Mouse (Mus musculus) kidney, adult 2 months (tissue): Measurements from ENCODE around the gene Rras. TPM values are rescaled to one million over a fixed set of nuclear protein-coding genes. Genes with fewer than 3 reads are reported as not detected.
A peak's percentile ranks its signal among the peaks of the same experiment; 100 is the strongest.

Experiments used
- DNase-seq: peaks from one replicate; pipeline ENCODE4 v3.0.0; 2021
- H3K27ac ChIP-seq: fragments of 200-500 bp; 2 replicates; pipeline ENCODE4 v1.5.1; 2012; ENCODE audit warnings: low read depth, low read length, control low read depth, inconsistent platforms; ENCODE audit not compliant: insufficient read depth
- H3K27me3 ChIP-seq: fragments of 200-500 bp; replicated peaks from 2 replicates; pipeline ENCODE4 v1.6.1; 2012; ENCODE audit warnings: mild to moderate bottlenecking, moderate library complexity, low read length, inconsistent platforms; ENCODE audit not compliant: control insufficient read depth, insufficient read depth
- H3K36me3 ChIP-seq: fragments of 200-500 bp; 2 replicates; pipeline ENCODE4 v1.6.1; 2012; ENCODE audit warnings: mild to moderate bottlenecking, moderate library complexity, low read length, inconsistent platforms; ENCODE audit not compliant: control insufficient read depth, insufficient read depth
- H3K4me1 ChIP-seq: fragments of 200-500 bp; 2 replicates; pipeline ENCODE4 v1.6.1; 2011; ENCODE audit warnings: low read length; ENCODE audit not compliant: control insufficient read depth, insufficient read depth
- H3K4me3 ChIP-seq: fragments of 200-500 bp; 2 replicates; pipeline ENCODE4 v1.5.1; 2011; ENCODE audit warnings: mild to moderate bottlenecking, low read depth, low read length, control low read depth; ENCODE audit not compliant: insufficient read depth
- CTCF ChIP-seq: fragments of 200-500 bp; conservative IDR thresholded peaks from 2 replicates; pipeline ENCODE4 v1.5.1; 2011; ENCODE audit warnings: low read depth, mild to moderate bottlenecking, control low read depth, low read length, moderate library complexity, mixed read lengths; ENCODE audit not compliant: insufficient read depth, insufficient read length
- POLR2A ChIP-seq: fragments of 200-500 bp; IDR thresholded peaks from one replicate; pipeline ENCODE4 v1.6.1; 2011; ENCODE audit warnings: low read depth, low read length, control low read depth
- WGBS: fragments of 180-500 bp; shearing (Covaris S2); methylation state at CpG from one replicate; pipeline ENCODE4 v1.1.7; 2018; 5-methylcytosine and 5-hydroxymethylcytosine counted together
- polyA plus RNA-seq: library from polyadenylated mRNA; depleted of rRNA; stranded (reverse); fragments of >200 nt; gene quantifications from 2 replicates; pipeline ENCODE4 v1.2.3, GENCODE M21; 2012

The Rras gene
- polyA plus RNA-seq, 1 experiment = 82.3 TPM

DNA sequence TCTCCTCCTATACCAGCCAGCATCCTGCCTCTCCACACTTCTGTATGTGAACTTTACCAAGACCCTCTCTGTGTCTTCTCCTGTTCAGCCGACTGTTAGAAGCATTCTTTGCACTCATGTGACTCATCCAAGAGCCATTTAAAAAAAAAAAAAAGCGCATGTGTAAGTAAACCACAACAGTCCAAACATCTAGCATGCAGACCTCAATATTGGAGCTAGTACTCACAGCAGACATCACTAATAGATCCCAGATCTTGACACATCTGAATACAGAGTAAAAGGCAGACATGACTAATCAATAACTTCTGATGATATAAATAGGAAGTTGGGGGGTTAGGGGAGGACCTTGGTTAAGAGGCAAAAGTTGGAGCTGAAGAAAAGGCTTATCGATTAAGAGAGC lies 17.9 kb downstream of the Rras start:
- no peaks in the 10 kb centered on the region for H3K4me1 ChIP-seq
- H3K36me3 ChIP-seq = peaks cover 6% of the 10 kb centered on the region
- H3K27ac ChIP-seq = no peak overlapping the region
- WGBS = 83% methylated on average over 3 of the region's 3 CpGs
- no peaks in the 10 kb centered on the region for H3K27me3 ChIP-seq
- no peak for DNase-seq
- no peak for TF ChIP-seq CTCF
- no peak for TF ChIP-seq POLR2A
- H3K4me3 ChIP-seq = no peak overlapping the region

DNA sequence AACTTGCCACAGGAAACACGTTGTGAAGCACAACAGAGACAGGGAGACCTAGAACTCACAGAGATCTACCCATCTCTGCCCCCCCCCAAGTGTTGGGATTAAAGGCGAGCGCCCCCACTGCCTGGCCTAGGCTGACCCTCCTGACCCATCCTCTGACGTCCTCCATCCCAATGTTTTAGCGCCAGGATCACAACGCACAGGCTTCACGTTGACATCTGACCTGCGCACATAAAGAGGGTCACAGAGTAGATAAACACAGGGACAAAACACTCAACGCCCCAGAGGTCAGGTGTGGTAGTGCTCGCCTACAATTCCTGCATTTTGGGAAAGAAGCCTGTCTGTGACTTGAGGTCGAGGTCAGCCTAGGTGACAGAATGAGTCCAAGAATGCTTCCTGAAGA lies 18.9 kb downstream of the Rras start:
- Histone ChIP-seq H3K4me3 (no peak overlapping the region), H3K27me3 (no peaks in the 10 kb centered on the region), H3K4me1 (no peaks in the 10 kb centered on the region), H3K27ac (no peak overlapping the region), H3K36me3 (peaks cover 6% of the 10 kb centered on the region)
- TF ChIP-seq CTCF (no peak), POLR2A (no peak)
- WGBS = 83% methylated on average over 11 of the region's 11 CpGs
- DNase-seq = no peak

- WGBS = 56% methylated on average over 7 of the region's 7 CpGs
- no peaks in the 10 kb centered on the region for H3K27me3 ChIP-seq
- peak; percentile 63 for DNase-seq
- H3K36me3 ChIP-seq = peaks cover 7% of the 10 kb centered on the region
- no peaks in the 10 kb centered on the region for H3K4me1 ChIP-seq
- no peak overlapping the region for H3K4me3 ChIP-seq
- H3K27ac ChIP-seq = no peak overlapping the region
- TF ChIP-seq POLR2A (no peak), CTCF (peak; percentile 84)
These were observed 20.1 kb downstream of the Rras start for GRCm38 (mm10) chr7:45037720-45038361.

GRCm38 (mm10) chr7:45038411-45038810 lies 20.6 kb downstream of the Rras start:
- no peak for DNase-seq
- TF ChIP-seq POLR2A (no peak), CTCF (no peak)
- no peak overlapping the region for H3K4me3 ChIP-seq
- peaks cover 8% of the 10 kb centered on the region for H3K36me3 ChIP-seq
- no peaks in the 10 kb centered on the region for H3K27me3 ChIP-seq
- WGBS = 91% methylated on average over 9 of the region's 9 CpGs
- H3K27ac ChIP-seq = no peak overlapping the region
- H3K4me1 ChIP-seq = no peaks in the 10 kb centered on the region

- Histone ChIP-seq H3K27me3 (no peaks in the 10 kb centered on the region), H3K27ac (no peak overlapping the region), H3K36me3 (peaks cover 2% of the 10 kb centered on the region; the same call in 1 of the 2 replicates), H3K4me3 (no peak overlapping the region), H3K4me1 (no peaks in the 10 kb centered on the region)
- TF ChIP-seq CTCF (no peak), POLR2A (no peak)
- 89% methylated on average over 9 of the region's 9 CpGs for WGBS
- DNase-seq = no peak
These were observed 23.1 kb downstream of the Rras start for GRCm38 (mm10) chr7:45040851-45041250.

- WGBS = 90% methylated on average over 14 of the region's 14 CpGs
- TF ChIP-seq POLR2A (no peak), CTCF (no peak)
- Histone ChIP-seq H3K27ac (no peak overlapping the region), H3K4me1 (no peaks in the 10 kb centered on the region), H3K4me3 (no peak overlapping the region), H3K36me3 (peaks cover 2% of the 10 kb centered on the region; the same call in 1 of the 2 replicates), H3K27me3 (no peaks in the 10 kb centered on the region)
- no peak for DNase-seq
These were observed 25.5 kb downstream of the Rras start for GRCm38 (mm10) chr7:45043307-45043706.

- H3K27ac ChIP-seq = no peak overlapping the region
- no peaks in the 10 kb centered on the region for H3K27me3 ChIP-seq
- no peak overlapping the region for H3K4me3 ChIP-seq
- 86% methylated on average over 22 of the region's 22 CpGs for WGBS
- no peaks in the 10 kb centered on the region for H3K4me1 ChIP-seq
- DNase-seq = no peak
- TF ChIP-seq POLR2A (no peak), CTCF (no peak)
- H3K36me3 ChIP-seq = peaks cover 2% of the 10 kb centered on the region; the same call in 1 of the 2 replicates
These were observed 28.0 kb downstream of the Rras start for GRCm38 (mm10) chr7:45045741-45046140.
